Mouse (Mus musculus): ENCODE results near the gene Osbpl10. TPM values are rescaled to one million over a fixed set of nuclear protein-coding genes. Genes with fewer than 3 reads are reported as not detected.
"Not testable (repeated sequence)": the region's sequence is repeated elsewhere in the genome, so short reads cannot be mapped to it uniquely, and the experiment has no call there.

Osbpl10 gene
- polyA plus RNA-seq, 1 experiment from 2014 or later, result 1.4 TPM

DNA sequence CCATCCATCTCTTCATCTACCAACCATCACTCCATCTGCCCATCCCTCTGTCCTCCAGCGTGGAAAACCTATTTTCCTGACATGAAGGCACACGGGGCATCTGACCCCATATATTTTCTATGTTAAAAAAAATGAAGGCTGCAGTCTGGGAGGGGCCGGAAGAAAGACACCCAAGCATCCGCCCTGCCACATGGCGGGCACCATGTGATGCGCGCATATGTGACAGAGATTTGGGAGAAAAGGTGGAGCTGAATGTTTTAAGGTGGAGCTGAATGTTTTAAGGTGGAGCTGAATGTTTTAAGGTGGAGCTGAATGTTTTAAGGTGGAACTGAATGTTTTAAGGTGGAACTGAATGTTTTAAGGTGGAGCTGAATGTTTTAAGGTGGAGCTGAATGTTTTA, 12.1 kb upstream of the Osbpl10 start:
- not testable (repeated sequence) for H3K4me1 ChIP-seq (ENCODE audit: control insufficient read depth, insufficient read depth, low read length); H3K9me3 ChIP-seq (ENCODE audit: control insufficient read depth, low read length); H3K36me3 ChIP-seq (ENCODE audit: control insufficient read depth, insufficient read depth, low read length); H3K4me3 ChIP-seq (ENCODE audit: low read length); H3K27me3 ChIP-seq (replicated peaks; ENCODE audit: control insufficient read depth, insufficient read depth, low read length); H3K4me2 ChIP-seq (ENCODE audit: low read depth, low read length); ATAC-seq; H3K27ac ChIP-seq (ENCODE audit: low read length); H3K9ac ChIP-seq (ENCODE audit: low read depth, low read length)
- WGBS, result 77% methylated on average over 7 of the region's 7 CpGs

DNA sequence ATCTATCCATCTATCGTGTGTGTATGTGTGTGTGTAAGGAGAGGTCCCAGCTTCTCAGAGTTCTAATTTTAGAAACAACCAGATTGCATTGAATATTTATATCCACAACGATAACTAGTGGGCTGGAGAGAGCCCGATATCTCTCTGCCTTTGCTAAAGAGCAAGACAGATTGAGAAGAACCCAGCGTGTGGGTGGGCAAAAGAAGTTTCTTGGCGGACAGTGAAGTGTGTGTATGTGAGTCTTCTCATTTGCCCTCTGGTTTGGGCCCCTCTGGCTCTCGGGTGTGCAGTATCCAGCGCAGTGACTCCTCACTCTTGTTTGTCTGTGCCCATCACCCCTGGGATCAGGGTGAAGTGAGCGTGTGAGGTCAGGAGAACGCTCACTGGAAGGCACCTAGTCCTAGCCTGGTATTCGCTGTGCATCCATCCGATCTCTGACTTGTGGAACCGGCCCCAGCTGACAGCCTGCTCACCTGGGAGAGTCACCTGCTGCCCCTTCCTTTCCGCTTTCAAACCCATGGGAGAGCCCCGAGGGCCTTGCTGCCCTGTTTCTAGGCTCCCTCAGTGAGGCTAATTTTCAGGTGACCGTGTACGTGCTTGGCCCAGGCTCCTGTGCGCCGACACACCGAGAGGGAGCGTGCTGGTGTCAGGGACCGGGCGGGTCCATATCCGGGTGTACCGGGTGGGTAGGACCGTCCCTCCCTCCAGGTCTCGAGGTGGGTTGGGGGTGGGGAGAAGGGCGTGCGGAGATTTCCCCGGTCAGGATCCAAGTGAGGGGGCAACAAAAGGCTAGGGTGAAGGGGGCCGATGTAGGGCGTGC, 698 bp upstream of the Osbpl10 start:
- H3K27me3 ChIP-seq (replicated peaks; ENCODE audit: control insufficient read depth, insufficient read depth, low read length), result no peaks in the 10 kb centered on the region
- H3K27ac ChIP-seq (ENCODE audit: low read length), result peak overlapping the region; percentile 86
- H3K9me3 ChIP-seq (ENCODE audit: control insufficient read depth, low read length), result no peaks in the 10 kb centered on the region
- peak overlapping the region; percentile 85 for H3K4me3 ChIP-seq (ENCODE audit: low read length)
- WGBS, result 9% methylated on average over 31 of the region's 31 CpGs
- peak overlapping the region; percentile 85 for H3K9ac ChIP-seq (ENCODE audit: low read depth, low read length)
- peaks cover 19% of the 10 kb centered on the region for H3K4me1 ChIP-seq (ENCODE audit: control insufficient read depth, insufficient read depth, low read length)
- ATAC-seq, result peak; percentile 70
- H3K36me3 ChIP-seq (ENCODE audit: control insufficient read depth, insufficient read depth, low read length), result no peaks in the 10 kb centered on the region
- H3K4me2 ChIP-seq (ENCODE audit: low read depth, low read length), result peak overlapping the region; percentile 96

- Histone ChIP-seq H3K9ac (ENCODE audit: low read depth, low read length) (no peak overlapping the region), H3K36me3 (ENCODE audit: control insufficient read depth, insufficient read depth, low read length) (no peaks in the 10 kb centered on the region), H3K4me1 (ENCODE audit: control insufficient read depth, insufficient read depth, low read length) (peaks cover 19% of the 10 kb centered on the region), H3K4me3 (ENCODE audit: low read length) (peak overlapping the region; percentile 85), H3K4me2 (ENCODE audit: low read depth, low read length) (peak overlapping the region; percentile 96; the same call in 1 of the 2 replicates), H3K27me3 (replicated peaks; ENCODE audit: control insufficient read depth, insufficient read depth, low read length) (no peaks in the 10 kb centered on the region), H3K9me3 (ENCODE audit: control insufficient read depth, low read length) (0 out of 2 replicates have a peak, but pooled peaks cover 3% of the 10 kb centered on the region), H3K27ac (ENCODE audit: low read length) (no peak overlapping the region)
- WGBS, result 44% methylated on average over 6 of the region's 6 CpGs
- ATAC-seq, result no peak
Observed at GRCm38 (mm10) chr9:114979969-114980368, 1.6 kb downstream of the Osbpl10 start.

GRCm38 (mm10) chr9:114982689-114983360, 4.5 kb downstream of the Osbpl10 start, which contains the start of gene Rps27rt:
Rps27rt (minus strand) TSS chr9:114982739.
- H3K9ac ChIP-seq (ENCODE audit: low read depth, low read length), result no peak within 1 kb of the TSS
- H3K4me1 ChIP-seq (ENCODE audit: control insufficient read depth, insufficient read depth, low read length), result peaks cover 15% of the 10 kb centered on the region
- no peak for ATAC-seq
- no peak within 1 kb of the TSS for H3K4me3 ChIP-seq (ENCODE audit: low read length)
- WGBS, result 95% methylated on average over 16 of the region's 16 CpGs
- H3K27ac ChIP-seq (ENCODE audit: low read length), result no peak within 1 kb of the TSS
- no peaks in the 10 kb centered on the region for H3K27me3 ChIP-seq (replicated peaks; ENCODE audit: control insufficient read depth, insufficient read depth, low read length)
- H3K4me2 ChIP-seq (ENCODE audit: low read depth, low read length), result no peak within 1 kb of the TSS
- no peaks in the 10 kb centered on the region for H3K36me3 ChIP-seq (ENCODE audit: control insufficient read depth, insufficient read depth, low read length)
- H3K9me3 ChIP-seq (ENCODE audit: control insufficient read depth, low read length), result 0 out of 2 replicates have a peak, but pooled peaks cover 3% of the 10 kb centered on the region

- H3K27me3 ChIP-seq (replicated peaks; ENCODE audit: control insufficient read depth, insufficient read depth, low read length), result no peaks in the 10 kb centered on the region
- H3K36me3 ChIP-seq (ENCODE audit: control insufficient read depth, insufficient read depth, low read length), result no peaks in the 10 kb centered on the region
Observed at GRCm38 (mm10) chr9:114985741-114986140, 7.4 kb downstream of the Osbpl10 start.

DNA sequence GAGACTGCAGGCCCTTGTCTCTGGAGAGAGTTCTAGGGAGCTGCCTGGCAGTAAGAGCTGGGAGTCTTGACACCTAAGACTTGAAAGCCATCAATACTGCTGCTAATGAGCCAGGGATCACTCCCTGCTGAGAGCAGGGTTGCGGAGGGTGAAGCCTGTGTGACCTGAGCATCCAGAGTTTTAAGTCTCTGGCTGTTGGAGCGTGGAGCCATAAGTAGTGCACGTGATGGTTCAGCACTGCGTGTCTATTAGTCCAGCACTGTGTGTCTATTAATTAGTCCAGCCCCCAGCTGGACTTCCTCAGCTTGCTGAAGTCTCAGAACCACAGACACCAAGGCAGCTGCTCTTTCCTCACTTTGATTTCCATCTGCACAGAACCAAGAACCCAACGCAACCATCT, 8.0 kb downstream of the Osbpl10 start:
- Histone ChIP-seq H3K9me3 (ENCODE audit: control insufficient read depth, low read length) (0 out of 2 replicates have a peak, but pooled peaks cover 3% of the 10 kb centered on the region), H3K36me3 (ENCODE audit: control insufficient read depth, insufficient read depth, low read length) (no peaks in the 10 kb centered on the region), H3K27me3 (replicated peaks; ENCODE audit: control insufficient read depth, insufficient read depth, low read length) (no peaks in the 10 kb centered on the region), H3K4me2 (ENCODE audit: low read depth, low read length) (no peak overlapping the region), H3K27ac (ENCODE audit: low read length) (no peak overlapping the region), H3K4me1 (ENCODE audit: control insufficient read depth, insufficient read depth, low read length) (no peaks in the 10 kb centered on the region; the same call in 1 of the 2 replicates), H3K4me3 (ENCODE audit: low read length) (no peak overlapping the region), H3K9ac (ENCODE audit: low read depth, low read length) (no peak overlapping the region)
- WGBS, result 89% methylated on average over 5 of the region's 5 CpGs
- ATAC-seq, result no peak

More at GRCm38 (mm10) chr9:114985741-114986140, 7.4 kb downstream of the Osbpl10 start:
- Histone ChIP-seq H3K27ac (ENCODE audit: low read length) (no peak overlapping the region), H3K4me2 (ENCODE audit: low read depth, low read length) (no peak overlapping the region), H3K9ac (ENCODE audit: low read depth, low read length) (no peak overlapping the region), H3K4me3 (ENCODE audit: low read length) (no peak overlapping the region), H3K4me1 (ENCODE audit: control insufficient read depth, insufficient read depth, low read length) (no peaks in the 10 kb centered on the region; the same call in 1 of the 2 replicates), H3K9me3 (ENCODE audit: control insufficient read depth, low read length) (0 out of 2 replicates have a peak, but pooled peaks cover 3% of the 10 kb centered on the region)
- no peak for ATAC-seq
- 92% methylated on average over 5 of the region's 5 CpGs for WGBS

GRCm38 (mm10) chr9:114988029-114988428, 9.7 kb downstream of the Osbpl10 start:
- Histone ChIP-seq H3K27me3 (replicated peaks; ENCODE audit: control insufficient read depth, insufficient read depth, low read length) (no peaks in the 10 kb centered on the region), H3K9ac (ENCODE audit: low read depth, low read length) (no peak overlapping the region), H3K4me1 (ENCODE audit: control insufficient read depth, insufficient read depth, low read length) (no peaks in the 10 kb centered on the region; the same call in 1 of the 2 replicates), H3K27ac (ENCODE audit: low read length) (no peak overlapping the region), H3K4me3 (ENCODE audit: low read length) (no peak overlapping the region), H3K36me3 (ENCODE audit: control insufficient read depth, insufficient read depth, low read length) (no peaks in the 10 kb centered on the region), H3K4me2 (ENCODE audit: low read depth, low read length) (no peak overlapping the region), H3K9me3 (ENCODE audit: control insufficient read depth, low read length) (peaks cover 9% of the 10 kb centered on the region; the same call in 1 of the 2 replicates)
- WGBS, result 96% methylated on average over 3 of the region's 3 CpGs
- no peak for ATAC-seq

- Histone ChIP-seq H3K4me2 (ENCODE audit: low read depth, low read length) (no peak overlapping the region), H3K36me3 (ENCODE audit: control insufficient read depth, insufficient read depth, low read length) (no peaks in the 10 kb centered on the region), H3K4me3 (ENCODE audit: low read length) (no peak overlapping the region), H3K27me3 (replicated peaks; ENCODE audit: control insufficient read depth, insufficient read depth, low read length) (no peaks in the 10 kb centered on the region), H3K4me1 (ENCODE audit: control insufficient read depth, insufficient read depth, low read length) (no peaks in the 10 kb centered on the region; the same call in 1 of the 2 replicates), H3K9ac (ENCODE audit: low read depth, low read length) (no peak overlapping the region), H3K9me3 (ENCODE audit: control insufficient read depth, low read length) (peaks cover 9% of the 10 kb centered on the region; the same call in 1 of the 2 replicates), H3K27ac (ENCODE audit: low read length) (no peak overlapping the region)
- no peak for ATAC-seq
- WGBS, result 71% methylated on average over 6 of the region's 6 CpGs
Observed at GRCm38 (mm10) chr9:114988610-114989327, 10.4 kb downstream of the Osbpl10 start.

DNA sequence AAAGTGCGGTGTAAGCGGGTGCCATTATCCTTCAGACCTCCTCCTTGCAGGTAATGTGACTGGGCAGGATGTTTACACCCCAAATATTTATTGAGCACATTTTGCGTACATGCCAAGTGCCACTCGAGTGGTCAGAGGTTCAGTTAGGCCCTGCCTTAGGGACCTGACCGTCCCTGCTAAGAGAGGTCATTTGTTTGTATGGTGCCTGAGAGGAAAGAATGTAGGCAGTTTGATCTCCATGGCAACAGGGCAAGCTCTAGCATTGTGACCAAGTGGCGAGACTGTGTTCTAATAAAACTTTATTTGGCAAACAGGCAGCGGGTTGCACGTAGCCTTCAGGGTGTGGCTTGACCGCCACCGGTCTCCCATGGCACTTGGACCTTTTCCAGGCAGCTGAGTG, 12.1 kb downstream of the Osbpl10 start:
- no peaks in the 10 kb centered on the region for H3K36me3 ChIP-seq (ENCODE audit: control insufficient read depth, insufficient read depth, low read length)
- no peak overlapping the region for H3K9ac ChIP-seq (ENCODE audit: low read depth, low read length)
- ATAC-seq, result no peak
- 70% methylated on average over 10 of the region's 10 CpGs for WGBS
- H3K27ac ChIP-seq (ENCODE audit: low read length), result no peak overlapping the region
- no peak overlapping the region for H3K4me2 ChIP-seq (ENCODE audit: low read depth, low read length)
- H3K27me3 ChIP-seq (replicated peaks; ENCODE audit: control insufficient read depth, insufficient read depth, low read length), result no peaks in the 10 kb centered on the region
- H3K4me1 ChIP-seq (ENCODE audit: control insufficient read depth, insufficient read depth, low read length), result peaks cover 4% of the 10 kb centered on the region
- peaks cover 6% of the 10 kb centered on the region; the same call in 1 of the 2 replicates for H3K9me3 ChIP-seq (ENCODE audit: control insufficient read depth, low read length)
- H3K4me3 ChIP-seq (ENCODE audit: low read length), result no peak overlapping the region
